Mouse (Mus musculus): ENCODE results near the gene Ptprg.
"Not testable (repeated sequence)": the region's sequence is repeated elsewhere in the genome, so short reads cannot be mapped to it uniquely, and the experiment has no call there.

Ptprg gene

DNA sequence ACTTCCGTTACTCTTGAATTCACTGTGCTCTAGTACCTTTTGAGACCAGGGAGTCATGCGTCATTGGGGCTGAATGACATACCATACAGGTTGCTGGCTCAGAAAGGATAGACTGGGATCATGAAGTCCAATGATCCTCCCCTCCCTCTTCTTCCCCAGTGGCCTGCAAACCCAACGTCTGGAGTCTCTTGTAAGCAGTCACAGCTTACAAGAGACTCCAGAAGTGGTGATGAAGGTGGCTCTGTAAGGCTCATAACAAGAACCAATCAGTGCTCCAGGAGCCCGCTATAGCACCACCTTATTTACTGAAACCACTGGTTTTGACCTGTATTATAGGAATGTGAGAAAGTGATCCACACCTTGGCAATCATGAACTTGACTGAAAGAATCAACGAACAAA lies 408.8 kb downstream of the Ptprg start:
- no peak for DNase-seq (ENCODE audit: low spot score in 2 of 2)

DNA sequence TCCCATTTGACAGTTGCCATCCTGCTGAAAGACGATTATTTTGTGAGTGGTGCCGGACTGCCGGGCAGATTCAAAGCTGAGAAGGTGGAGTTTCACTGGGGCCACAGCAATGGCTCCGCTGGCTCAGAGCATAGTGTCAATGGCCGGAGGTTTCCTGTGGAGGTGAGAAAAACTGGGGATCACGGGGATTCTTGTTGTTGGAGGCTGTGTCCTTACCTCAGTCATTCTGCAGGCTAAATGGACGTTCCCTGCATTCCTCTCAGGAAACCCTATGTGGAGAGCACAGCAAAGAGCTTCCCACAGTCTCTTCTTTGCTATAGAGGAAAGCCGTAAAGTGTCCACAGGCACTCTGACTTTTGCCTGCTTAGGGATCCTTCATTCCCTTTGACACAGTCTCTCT lies 409.2 kb downstream of the Ptprg start:
- no peak for DNase-seq (ENCODE audit: low spot score in 2 of 2)

DNA sequence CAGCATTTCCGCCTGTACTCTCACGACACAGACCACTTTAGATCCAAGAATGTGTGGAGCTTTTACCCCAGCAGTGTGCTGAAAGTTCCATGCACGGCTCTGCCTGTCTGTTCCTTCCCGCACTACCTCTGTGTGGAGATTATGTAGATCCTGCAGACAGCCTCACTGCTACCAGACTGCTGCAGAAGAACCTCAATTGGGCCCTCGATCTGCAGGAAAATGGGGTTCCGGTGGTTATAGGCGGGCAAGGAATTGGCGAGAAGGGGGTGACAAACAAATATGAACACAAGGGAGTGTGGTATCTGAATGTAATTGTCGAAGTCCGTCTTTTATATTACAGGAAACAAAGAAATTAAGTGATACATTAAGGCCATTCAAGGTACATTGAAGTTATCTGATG lies 410.5 kb downstream of the Ptprg start:
- DNase-seq (ENCODE audit: low spot score in 2 of 2) = no peak

DNA sequence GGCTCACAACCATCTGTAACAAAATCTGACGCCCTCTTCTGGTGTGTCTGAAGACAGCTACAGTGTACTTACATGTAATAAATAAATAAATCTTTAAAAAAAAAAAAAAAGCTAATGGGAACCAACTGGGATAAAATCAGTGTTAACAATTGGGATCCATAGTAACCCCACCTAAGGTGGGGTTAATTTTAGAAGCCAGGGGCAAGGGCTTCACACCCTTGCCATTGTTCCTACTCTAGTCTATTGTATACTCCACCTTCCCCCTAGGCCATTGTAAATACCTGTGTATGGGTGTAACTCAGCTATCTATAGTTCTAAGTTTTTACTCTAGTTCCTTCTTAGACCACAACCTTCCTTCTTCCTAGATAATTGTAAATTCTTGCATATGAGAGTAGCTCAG lies 411.0 kb downstream of the Ptprg start:
- DNase-seq (ENCODE audit: low spot score in 2 of 2) = not testable (repeated sequence)

DNA sequence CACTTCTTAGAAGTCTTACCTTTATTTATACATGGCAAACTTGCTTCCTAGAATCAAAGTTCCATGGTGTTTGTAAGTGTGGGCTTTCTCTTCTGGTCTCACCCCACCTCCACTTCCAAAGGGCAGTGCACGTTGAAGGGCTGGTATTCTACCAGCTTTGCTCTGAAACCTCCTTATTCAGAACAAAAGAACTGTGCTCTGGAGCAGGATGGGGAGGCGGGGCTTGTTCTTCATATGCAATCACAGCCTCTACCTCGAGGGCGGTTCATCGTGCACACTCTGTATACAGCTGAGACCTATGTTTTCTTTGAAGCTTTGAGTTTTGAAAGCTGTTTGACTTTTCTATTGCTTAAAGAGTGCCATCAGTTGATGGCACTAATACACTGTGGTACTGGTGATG lies 412.5 kb downstream of the Ptprg start:
- no peak for DNase-seq (ENCODE audit: low spot score in 2 of 2)

DNA sequence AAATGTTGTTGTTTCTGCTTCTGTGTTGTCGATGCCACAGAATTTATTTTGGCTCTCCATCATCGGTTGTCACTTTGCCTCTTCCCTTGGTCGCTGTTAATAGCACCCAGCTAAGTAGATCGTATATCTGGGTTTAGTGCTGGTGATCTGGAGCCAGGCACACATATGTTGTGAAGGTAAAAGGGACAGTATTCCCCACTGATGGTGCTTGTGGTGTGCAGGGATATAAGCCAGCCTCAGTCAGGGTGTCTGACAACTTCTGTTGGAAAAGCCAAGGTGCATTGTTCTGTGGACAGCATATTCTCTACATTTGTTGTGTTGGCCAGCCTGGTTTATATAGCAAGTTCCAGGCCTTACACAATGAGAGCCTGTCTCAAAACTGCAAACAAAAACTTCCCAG lies 428.4 kb downstream of the Ptprg start:
- no peak for DNase-seq (ENCODE audit: low spot score in 2 of 2)

DNA sequence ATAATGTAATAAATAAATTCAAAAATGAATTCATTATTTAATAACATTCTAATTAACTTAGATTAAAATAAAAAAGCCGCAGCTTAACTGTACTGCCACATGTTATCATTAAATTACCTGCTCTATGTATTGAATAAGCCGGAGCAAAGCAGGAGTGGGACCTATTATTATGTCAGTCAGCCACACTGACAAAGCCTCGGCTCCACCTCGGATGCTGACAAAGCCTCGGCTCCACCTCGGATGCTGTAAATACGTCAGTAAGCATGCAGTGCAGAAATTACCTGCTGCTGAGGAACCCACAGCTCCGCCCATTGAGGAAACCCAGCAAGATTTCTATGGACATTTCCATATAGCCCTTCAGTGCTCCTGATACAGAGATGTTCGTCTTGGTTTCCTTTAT lies 429.7 kb downstream of the Ptprg start:
- DNase-seq (ENCODE audit: low spot score in 2 of 2) = no peak

DNA sequence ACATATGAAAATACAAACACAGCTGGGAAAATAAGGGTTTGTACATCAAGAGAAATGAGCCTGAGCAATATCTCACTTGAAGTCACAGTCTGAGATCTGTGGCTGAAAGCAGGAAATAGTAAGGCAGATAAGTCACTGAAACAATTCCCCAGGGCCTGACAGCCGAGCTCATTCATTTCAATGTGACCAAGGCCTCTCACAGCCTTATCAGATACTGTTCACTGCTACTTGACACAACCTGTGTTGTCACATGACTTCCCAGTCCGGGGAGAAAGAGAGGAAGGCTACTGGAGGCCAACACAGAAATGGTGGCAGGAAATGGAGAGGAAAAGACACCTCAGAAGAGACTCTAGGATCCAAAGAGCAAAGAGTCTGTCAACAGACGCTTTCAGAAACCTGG lies 430.8 kb downstream of the Ptprg start:
- no peak for DNase-seq (ENCODE audit: low spot score in 2 of 2)

DNA sequence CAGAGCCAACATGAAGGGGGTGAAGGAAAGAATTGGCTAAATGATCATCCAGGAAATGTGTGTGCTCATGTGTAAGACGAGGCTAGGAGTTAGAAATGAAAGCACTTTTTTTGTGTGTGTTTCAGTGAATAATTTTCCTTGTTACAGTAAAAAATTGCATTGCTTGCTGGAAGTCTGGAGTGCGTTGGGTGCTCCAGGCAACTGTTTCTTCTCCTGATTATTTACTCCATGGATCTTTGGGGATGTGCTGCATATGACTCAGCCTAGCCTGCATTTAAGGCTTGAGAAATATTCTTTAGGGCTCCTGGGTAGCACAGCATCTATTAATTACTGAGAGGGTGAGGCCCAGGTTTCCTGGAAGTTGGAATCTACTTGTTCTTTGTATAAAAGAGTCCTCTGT lies 435.6 kb downstream of the Ptprg start:
- no peak for DNase-seq (ENCODE audit: low spot score in 2 of 2)

DNA sequence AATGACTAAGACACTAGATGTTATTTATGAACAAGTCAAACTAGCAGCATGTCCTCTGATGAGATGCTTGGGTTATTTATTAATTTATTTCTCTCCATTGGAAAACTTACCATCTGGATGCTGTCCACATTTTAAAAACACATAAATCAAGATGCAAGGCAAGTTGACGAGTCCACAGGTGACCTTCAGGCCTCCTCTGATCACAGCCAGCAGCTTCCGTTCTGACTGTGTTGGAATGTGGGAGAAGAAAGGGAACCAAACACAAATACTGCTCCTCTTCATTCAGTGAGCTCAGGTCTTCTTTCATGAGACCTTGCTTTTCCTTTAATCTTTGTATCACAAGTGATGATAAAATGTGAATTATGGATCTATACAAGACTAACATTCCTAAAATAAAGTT lies 437.8 kb downstream of the Ptprg start:
- DNase-seq (ENCODE audit: low spot score in 2 of 2) = no peak

DNA sequence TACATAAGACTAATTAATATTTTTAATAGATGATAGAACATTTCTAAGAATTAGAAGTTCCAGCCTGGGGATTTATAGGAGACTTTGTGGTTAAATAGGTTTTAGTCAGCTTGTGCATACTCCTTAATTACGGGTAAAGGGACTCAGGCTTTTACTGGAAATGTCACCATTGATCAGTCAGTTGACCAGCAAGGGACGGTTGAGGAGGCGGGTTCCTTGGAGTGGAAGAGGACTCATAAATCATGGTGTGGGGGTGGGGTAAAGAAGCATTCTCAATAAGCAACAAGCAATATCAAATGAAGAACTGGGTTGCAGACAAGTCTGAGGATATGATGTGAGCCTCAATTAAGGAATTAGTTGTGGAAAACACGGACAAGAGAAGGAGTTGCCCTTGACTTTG lies 438.8 kb downstream of the Ptprg start:
- DNase-seq (ENCODE audit: low spot score in 2 of 2) = no peak

DNA sequence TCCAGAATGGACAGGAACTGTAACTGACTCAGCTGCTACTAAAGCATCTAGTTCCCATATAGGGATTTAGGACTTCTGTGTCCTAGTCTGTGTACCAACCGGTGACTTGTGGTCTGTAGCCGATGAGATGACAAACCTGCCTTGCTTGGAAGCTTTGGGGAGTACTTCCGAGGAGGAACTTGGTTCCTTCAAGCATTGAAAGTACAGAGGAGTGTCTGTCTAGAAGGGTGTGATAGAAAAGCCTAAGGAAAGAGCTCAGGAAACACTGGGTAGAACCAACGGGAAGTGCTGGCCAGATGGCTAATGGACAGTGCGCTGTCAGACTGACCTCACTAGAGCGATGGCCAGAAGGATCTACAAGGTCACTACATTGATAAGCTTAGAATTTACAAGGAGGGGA lies 439.2 kb downstream of the Ptprg start:
- no peak for DNase-seq (ENCODE audit: low spot score in 2 of 2)

DNA sequence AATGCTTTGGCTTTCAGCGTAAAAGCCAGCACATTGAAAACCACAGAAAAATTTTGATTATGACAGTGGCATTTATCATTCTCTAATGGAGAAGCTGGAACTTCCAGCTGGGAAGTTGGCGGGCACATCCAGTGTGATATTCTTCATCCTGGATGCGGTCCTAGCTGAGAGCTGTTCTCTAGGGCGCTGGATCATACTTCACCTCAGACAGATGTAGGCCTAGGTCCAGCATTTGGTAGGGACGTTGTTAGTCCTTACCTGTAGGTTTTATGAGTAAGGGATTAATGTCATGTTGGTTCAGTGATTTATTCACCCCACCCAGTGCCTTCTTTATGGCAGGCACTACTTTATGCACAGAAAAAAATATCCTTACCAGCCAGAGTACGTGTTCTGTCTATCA lies 444.2 kb downstream of the Ptprg start:
- no peak for DNase-seq (ENCODE audit: low spot score in 2 of 2)

DNA sequence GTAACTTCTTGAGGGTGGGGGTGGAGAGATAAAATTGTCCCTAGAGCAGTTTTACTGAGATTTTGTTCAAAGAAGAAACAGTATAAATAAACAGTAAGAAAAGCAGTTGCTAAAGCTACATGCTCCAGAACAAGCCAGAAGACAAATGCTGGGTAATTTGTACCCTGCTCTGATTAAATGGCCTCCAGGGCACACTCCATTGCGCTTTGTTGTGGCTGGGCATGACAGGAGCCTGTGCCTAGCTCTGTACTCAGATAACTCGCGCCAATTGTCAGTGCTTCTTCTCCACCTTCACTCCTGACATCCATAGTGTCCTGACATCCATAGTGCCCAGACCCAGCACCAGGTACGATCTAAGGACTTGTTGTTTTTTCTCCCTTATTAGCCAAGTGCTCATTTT lies 445.1 kb downstream of the Ptprg start:
- DNase-seq (ENCODE audit: low spot score in 2 of 2) = no peak

DNA sequence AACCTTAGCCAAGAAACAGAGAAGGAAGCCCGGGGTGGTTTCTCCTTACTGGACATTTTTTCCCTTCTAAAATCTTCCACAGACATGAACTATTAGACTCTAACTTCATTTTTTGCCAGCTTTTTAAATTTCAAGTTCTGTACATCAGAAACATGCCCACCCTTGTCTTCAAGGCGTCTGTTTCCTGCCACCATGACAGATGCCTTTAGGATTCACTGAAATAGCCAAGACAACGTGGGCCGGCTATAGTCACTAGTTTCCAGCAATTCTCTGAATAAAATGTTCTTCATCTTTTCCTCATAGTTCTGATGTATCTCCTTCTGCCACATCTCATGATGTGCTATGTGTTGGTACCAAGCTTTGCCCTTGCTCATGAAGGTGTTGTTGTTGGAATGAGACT lies 450.7 kb downstream of the Ptprg start:
- no peak for DNase-seq (ENCODE audit: low spot score in 2 of 2)

DNA sequence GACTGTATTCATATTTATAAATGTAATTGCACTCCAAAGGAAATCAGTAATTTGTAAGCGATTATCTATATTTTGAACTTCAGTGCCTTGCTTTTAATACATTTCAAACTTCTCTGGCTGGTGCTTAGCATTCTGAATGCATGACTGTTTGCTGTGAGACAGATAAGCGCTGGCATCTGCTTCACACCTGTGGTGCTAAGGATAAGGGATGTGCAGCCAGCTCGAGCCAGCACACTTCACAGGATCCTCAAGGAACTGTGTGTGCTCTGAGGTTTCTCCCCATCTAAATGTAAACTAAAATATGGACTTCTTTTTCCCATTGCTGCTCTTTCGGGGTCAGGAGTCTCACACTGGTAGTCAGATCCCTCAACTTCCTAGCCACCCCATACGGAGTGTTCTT lies 458.4 kb downstream of the Ptprg start:
- DNase-seq (ENCODE audit: low spot score in 2 of 2) = no peak

DNA sequence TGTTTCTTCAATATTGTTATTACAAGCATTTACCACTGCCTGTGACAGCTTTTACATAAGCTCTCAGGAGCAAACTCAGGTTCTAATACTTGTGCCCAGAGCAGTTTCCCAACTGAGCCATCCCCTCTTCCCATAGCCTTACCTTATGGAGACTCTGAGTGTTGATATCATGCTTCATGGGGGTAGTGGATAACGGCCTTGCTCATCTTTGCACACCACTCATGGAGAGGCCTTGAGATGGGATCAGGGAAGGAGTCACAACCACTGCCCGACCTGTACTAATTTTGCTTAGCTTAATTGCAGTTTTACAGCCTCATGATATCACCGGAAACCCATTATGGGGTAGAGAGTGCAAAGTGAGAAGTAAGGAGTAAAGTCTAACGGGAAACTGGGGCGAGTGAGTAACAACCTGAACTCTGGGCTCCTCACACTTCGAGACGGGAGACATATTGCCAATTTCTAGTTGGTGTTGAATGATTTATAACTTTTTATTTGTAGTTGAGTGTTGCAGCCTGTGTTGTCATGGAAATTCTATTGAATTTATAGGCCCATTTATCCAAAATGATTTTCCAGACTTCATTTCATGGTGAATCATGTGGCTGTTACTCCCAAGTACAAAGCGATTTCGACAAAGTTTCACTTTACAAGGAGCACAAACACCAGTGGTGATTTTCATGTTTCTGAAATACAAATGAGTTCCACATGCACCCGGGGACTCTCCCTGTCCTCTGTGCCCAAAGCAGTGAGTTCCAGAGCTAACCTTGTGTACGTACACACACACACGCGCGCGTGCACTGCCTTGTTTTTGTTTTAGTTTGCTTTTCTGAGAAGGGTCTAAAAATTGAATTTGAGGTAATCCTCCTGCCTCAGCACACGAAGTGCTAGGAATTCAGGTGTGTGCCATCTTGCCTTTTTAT lies 472.7 kb downstream of the Ptprg start:
- DNase-seq (ENCODE audit: low spot score in 2 of 2) = no peak

DNA sequence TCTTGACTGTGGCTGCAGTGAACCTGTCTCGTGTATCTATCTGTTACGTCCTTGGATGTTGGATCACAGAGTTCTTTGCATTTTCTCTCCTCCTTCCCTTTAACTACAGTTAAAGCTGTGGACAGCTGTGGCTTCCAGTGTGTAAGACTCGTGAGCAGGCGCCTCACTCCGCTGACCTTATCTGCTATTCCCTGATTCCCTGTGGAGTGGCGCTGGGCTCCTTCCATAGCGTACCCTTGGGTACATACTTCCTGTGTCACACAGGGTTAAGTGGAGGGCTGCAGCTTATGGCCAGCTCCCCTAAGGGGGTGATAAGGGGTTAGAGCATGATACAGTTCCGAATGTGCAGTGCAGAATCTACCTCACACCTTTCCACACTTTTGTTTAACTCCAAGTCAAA lies 473.9 kb downstream of the Ptprg start:
- DNase-seq (ENCODE audit: low spot score in 2 of 2) = no peak

DNA sequence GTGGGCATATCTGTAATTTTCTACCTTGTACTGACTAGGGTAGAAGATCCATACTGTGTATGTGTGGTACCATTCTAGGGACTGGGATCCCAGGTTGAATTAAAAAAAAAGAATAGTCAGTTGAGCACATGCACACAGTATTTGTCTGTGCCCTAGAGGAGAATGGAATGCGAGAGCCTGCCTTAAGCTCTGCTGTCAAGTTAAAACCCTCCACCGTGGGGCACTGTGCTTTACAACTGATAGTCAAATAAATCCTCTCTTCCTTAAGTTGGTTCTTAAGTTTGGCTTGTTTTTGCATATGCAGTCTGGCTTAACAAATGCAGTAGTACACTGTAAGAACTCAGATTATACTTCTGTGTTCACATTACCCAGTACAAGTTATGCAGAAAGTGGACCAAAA lies 476.6 kb downstream of the Ptprg start:
- DNase-seq (ENCODE audit: low spot score in 2 of 2) = no peak

DNA sequence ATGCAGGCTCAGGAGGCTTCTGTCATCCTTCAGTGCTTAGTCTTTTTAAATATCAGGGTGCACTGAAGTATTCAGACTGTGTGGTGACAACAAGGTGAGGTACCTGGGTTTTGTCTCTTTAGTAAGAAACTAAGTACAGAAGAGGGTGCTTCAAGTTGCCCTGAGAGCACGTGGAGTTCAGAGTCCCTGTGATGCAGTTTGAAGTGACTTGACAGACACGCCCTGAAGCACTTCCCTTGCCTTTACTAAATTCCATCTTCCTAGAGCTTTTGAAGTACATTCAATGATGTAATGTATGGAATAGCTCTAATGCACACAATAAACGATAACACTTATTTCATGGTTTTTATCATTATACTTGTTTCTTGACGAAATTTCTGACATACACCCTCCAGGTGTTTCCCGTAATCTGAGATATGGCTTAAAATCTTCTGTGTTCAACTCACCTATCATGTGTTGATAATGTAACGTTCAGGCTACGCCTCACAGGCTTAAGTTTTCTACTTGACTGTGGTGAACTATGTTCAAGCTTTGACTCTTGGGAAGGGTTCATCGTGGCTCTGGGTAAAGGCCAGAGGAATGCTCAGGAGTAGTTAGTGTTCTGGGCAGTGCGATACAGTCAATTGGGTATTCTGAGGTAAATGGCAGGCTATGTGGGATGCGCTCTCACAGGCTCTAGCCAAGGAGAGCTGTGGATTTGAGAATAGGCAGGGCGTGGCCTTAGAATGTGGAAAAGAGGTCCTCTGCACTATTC lies 483.4 kb downstream of the Ptprg start:
- DNase-seq (ENCODE audit: low spot score in 2 of 2) = no peak

DNA sequence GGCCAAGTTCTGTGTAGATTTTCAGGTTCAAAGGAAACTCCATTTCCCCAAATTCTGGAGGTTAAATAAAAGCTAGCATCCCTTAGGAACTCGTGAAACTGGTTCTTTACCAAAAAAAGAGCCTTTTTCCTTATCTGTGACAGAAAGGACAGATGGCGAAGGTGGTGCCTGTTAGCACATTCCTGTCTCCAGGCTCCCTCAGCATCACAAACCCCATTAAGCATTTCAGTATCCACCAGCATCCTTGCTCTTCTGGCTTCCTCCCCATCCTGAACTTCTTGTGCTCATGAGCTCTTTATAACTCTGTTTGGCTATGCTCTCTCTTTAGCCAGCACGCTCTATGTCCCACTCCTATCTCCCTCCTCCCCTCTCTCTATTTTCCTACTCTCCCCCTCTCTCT lies 486.4 kb downstream of the Ptprg start:
- DNase-seq (ENCODE audit: low spot score in 2 of 2) = no peak

DNA sequence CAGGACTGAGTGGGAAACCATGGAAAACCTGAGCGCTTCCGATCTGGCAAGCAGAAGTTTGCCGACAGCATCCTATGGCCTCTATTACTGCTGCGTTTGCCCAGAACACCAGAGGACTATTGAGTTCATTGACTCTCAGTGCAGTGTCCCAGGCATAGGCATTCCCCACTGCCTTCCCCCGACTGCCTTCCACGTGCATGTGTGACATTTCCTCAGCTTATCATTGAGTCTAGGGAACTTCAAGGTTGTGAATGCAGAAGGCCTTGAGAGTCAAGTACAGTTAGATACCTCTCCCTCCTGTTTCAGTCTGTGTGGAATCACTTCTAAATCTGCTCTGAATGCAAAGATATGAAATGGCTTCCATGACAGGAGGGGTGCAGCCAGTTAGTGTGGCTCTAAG lies 488.2 kb downstream of the Ptprg start:
- DNase-seq (ENCODE audit: low spot score in 2 of 2) = no peak

DNA sequence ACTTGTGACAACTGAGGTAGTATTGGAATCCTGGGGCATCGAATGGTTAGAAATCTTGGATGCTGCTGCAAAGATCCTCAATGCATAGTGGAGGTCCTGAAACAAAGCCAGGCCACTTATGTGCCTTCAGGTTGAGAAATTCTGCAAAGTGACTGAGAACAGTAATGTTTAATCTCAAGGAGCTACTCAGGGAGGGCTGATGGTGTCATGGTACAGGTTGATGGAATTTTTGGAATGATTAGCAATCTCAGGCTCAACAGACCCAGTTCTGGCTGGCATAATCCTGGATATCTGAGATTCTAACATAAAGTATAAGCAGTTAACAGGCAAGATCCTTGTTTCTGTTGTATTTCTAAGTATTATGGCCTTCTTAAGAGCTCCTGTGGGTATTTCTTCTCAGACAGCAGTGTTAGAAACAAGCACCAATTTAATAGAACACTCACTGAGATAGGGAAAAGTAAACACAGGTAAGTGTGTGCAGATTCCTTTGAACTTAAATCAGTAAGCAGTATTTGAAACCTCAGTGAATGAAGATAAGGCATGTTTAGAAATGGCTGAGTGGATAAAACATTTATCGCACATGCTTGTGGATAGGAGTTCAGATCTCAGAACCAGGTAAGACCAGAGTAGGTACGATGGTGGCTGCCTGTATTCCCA lies 493.0 kb downstream of the Ptprg start:
- DNase-seq (ENCODE audit: low spot score in 2 of 2) = no peak
